In genomic region chr1:126454504-126455173, GRCm38 (mm10) we compare ENCODE assay signal across 12 mouse cellular contexts.
DNase-seq lines count a peak whose midpoint lies in the region; ATAC-seq and TF ChIP-seq lines count a peak whose summit lies in the region.
"Had no signal": no experiment of that assay in that cellular context is flagged by ENCODE, and none has a peak within 500 bp of the region (broad histone marks: within the 10 kb centered on the region; RNA-seq: fewer than 3 reads in every experiment).

No protein-coding gene starts in this region.

- 23% methylated on average over 9 of the region's 9 CpGs for WGBS in hindbrain, embryonic 14.5 days

- H3K9ac ChIP-seq in hindbrain, embryonic 14.5 days = no peak overlapping the region
- H3K9ac ChIP-seq: embryonic facial prominence, embryonic 12.5 days; limb, embryonic 15.5 days had no signal

- H3K4me2 ChIP-seq in hindbrain, embryonic 14.5 days (replicated peaks) = no peak overlapping the region
- H3K4me2 ChIP-seq: embryonic facial prominence, embryonic 12.5 days; limb, embryonic 15.5 days had no signal

- H3K4me1 ChIP-seq in hindbrain, embryonic 14.5 days (replicated peaks; ENCODE audit: control insufficient read depth, insufficient read depth, low read length) = 0 out of 2 replicates have a peak, but pooled peaks cover 7% of the 10 kb centered on the region
- H3K4me1 ChIP-seq: embryonic facial prominence, embryonic 12.5 days; limb, embryonic 15.5 days had no signal

- no peak for TF ChIP-seq POLR2A in brain, embryonic 14.5 days (IDR thresholded peaks at IDR 0.05; ENCODE audit: borderline replicate concordance, extremely low read depth, insufficient read depth, insufficient read length, poor library complexity, severe bottlenecking)

- no peak overlapping the region for H3K27ac ChIP-seq in hindbrain, embryonic 14.5 days
- H3K27ac ChIP-seq: embryonic facial prominence, embryonic 12.5 days; limb, embryonic 15.5 days had no signal

- intact Hi-C loops in left cerebral cortex, postnatal 10 days (cut with DNase I) = no loop called here
- intact Hi-C loops in left cerebral cortex, postnatal 36 days (cut with DNase I) = no loop called here

- peak; percentile 18 to 19 for DNase-seq in left cerebral cortex, postnatal 10 days (ENCODE audit: extremely low spot score in 1 of 2, low spot score in 2 of 2)
- no peak for DNase-seq in left cerebral cortex, postnatal 36 days (ENCODE audit: low spot score in 2 of 2)
- DNase-seq in brain, embryonic 14.5 days (ENCODE audit: low read depth) = peak; percentile 86
- DNase-seq in cerebellum, adult 9-10 months = peak; percentile 88
- DNase-seq in hindbrain, embryonic 14.5 days (ENCODE audit: low spot score) = no peak
- DNase-seq in gastrocnemius, adult 18-20 months (ENCODE audit: low spot score) = no peak
- no peak for DNase-seq in layer of hippocampus, adult 8-10 months (ENCODE audit: low spot score in 2 of 2)
- DNase-seq: heart, postnatal 4 days; thymus, postnatal 14 days had no signal

- TF ChIP-seq CTCF in brain, embryonic 14.5 days (IDR thresholded peaks at IDR 0.05; ENCODE audit: borderline replicate concordance, extremely low read depth, insufficient read depth, insufficient read length) = no peak

- H3K36me3 ChIP-seq in hindbrain, embryonic 14.5 days (replicated peaks; ENCODE audit: control insufficient read depth, insufficient read depth) = no peaks in the 10 kb centered on the region
- H3K36me3 ChIP-seq: embryonic facial prominence, embryonic 12.5 days; limb, embryonic 15.5 days had no signal

- no peaks in the 10 kb centered on the region for H3K27me3 ChIP-seq in hindbrain, embryonic 14.5 days (ENCODE audit: control insufficient read depth, insufficient read depth, low read length)
- H3K27me3 ChIP-seq: embryonic facial prominence, embryonic 12.5 days; limb, embryonic 15.5 days had no signal

- no peaks in the 10 kb centered on the region for H3K9me3 ChIP-seq in hindbrain, embryonic 14.5 days (ENCODE audit: control insufficient read depth, low read length)
- H3K9me3 ChIP-seq: embryonic facial prominence, embryonic 12.5 days; limb, embryonic 15.5 days had no signal

- ATAC-seq in hindbrain, embryonic 14.5 days (ENCODE audit: low FRiP score) = peak; percentile 73; the same call in 1 of the 2 replicates
- ATAC-seq in megakaryocyte-erythroid progenitor cell, adult 5-6 weeks (replicated peaks; ENCODE audit: low FRiP score, low TSS enrichment, poor library complexity, severe bottlenecking) = no peak

- no peak overlapping the region for H3K4me3 ChIP-seq in hindbrain, embryonic 14.5 days (replicated peaks; ENCODE audit: low read length)
- H3K4me3 ChIP-seq: embryonic facial prominence, embryonic 12.5 days; limb, embryonic 15.5 days had no signal

Comparison
In these comparisons a context has a peak if more than half of its experiments do, and no peak if none do; other contexts are left out.
1. DNase-seq: peak in left cerebral cortex, postnatal 10 days (2 of 2), brain, embryonic 14.5 days (single experiment) and cerebellum, adult 9-10 months (single experiment); none in left cerebral cortex, postnatal 36 days (0 of 2), hindbrain, embryonic 14.5 days (single experiment), gastrocnemius, adult 18-20 months (single experiment) and layer of hippocampus, adult 8-10 months (0 of 2).